Mouse (Mus musculus) cerebellum, adult 8-10 months (tissue): Measurements from ENCODE around the gene Gm7137.
"Not testable (repeated sequence)": the region's sequence is repeated elsewhere in the genome, so short reads cannot be mapped to it uniquely, and the experiment has no call there.

Experiments used
- DNase-seq: peaks from one replicate; pipeline ENCODE4 v3.0.0; 2022

Gene Gm7137

DNA sequence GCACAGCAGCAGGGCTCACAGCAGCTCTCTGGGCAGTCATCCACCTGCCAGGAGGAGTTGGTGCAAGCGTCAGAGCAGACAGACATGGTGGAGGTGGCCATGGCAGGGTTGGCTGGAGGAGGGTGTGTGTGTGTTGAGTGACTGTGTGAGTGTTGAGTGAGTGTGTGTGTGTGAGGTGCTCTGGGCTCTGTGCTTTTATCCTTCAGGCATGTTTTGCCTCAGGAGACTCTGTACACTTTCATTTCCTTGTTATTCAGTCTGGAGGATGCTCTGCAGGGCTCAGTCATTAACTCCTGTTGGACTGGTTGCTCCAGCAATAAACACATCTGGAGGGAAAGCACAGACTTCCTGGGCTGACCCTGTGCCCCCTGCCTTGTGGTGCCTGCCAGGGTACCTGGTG is 36.7 kb downstream of the Gm7137 start, which contains the start of gene Gm9736:
TSS of gene Gm9736 (minus strand) at position 101 of the 400 bp plus-strand sequence.
- DNase-seq, result not testable (repeated sequence)

- not testable (repeated sequence) for DNase-seq
Observed at GRCm38 (mm10) chr10:77750686-77751085, 37.3 kb downstream of the Gm7137 start.

GRCm38 (mm10) chr10:77741924-77742688 is 45.9 kb downstream of the Gm7137 start, which contains the start of gene Gm18596:
Gene Gm18596 (minus strand): TSS chr10:77742638.
- DNase-seq, result not testable (repeated sequence)

DNA sequence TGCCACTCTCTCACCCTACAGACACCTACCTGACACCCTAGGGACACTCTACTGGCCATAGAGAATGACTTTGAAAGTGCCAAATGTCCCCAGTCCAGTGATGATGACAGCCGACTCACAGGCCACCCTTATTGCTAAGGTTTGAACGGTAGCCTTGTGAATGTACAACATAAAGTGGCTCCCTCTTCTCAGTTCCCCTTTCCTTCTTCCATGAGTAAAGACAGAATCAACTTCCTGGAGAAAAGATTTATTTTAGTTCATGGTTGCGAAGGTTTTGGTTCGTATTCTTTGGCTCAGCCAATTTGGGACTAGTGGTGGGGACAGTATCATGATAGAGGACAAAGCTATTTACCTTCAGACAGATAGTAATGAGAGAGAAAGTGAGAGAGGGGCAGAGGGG is 49.1 kb downstream of the Gm7137 start:
- DNase-seq, result no peak
